Mouse (Mus musculus) T-cell, adult 2 months (primary cell): Measurements from ENCODE around the gene Lhx5.

Experiments used
- DNase-seq: peaks from one replicate; pipeline ENCODE4 v3.0.0; 2022; ENCODE audit warnings: low spot score

The Lhx5 gene

DNA sequence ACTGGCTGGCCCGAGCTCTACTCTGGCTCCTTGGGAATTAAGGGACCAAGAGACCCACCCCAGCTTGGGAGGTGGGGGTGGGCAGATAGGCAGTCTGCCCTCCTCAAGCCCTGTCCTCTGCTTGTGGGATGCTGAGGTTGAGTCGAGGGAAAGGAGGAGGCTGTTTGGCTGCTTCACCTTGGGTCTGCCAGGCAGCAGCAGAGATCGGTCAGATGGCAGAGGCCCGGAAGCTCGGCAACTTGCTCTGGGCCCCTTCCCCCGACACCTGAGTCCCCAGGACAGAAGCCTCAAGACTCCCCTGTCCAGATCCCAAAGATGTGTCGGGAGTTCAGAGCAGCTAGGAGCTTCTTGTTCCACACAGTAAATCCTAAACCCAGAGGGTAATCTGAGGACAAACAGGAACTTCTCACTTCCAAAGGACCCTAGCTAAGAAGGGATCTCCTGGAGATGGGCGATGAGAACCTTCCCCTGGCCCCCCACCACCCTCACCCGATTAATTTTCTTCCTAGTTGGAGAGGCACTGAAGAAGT, 1.1 kb downstream of the Lhx5 start:
- DNase-seq = no peak

DNA sequence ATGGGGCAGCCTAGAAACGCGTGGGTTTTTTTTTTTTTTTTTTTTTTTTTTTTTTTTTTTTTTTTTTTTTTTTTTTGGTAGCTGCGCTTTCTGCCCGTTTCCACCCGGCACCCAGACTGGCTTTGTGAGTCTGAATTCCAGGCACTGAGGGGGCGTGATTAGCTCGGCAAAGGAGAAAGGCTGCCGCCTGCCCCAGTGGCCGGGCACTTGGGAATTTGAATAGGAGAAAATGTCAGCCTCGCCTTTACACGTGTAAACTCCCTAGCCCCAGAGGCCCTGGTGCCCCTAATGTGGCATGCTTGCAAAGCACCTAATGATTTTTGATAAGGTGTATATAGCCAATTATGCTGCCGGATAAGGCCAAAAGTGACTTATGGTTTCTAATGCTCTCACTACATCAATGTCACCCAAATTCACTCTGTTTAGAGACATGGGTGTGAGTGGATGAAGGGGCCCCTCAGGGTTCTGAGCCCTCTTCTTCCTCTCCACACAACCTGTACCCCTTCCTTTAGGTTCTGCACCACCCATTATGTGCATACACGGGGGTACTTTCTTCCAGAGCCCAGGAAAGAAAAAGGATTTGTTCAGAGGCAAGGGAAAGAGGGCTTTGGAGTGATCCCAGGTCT, 1.7 kb downstream of the Lhx5 start:
- DNase-seq = no peak

DNA sequence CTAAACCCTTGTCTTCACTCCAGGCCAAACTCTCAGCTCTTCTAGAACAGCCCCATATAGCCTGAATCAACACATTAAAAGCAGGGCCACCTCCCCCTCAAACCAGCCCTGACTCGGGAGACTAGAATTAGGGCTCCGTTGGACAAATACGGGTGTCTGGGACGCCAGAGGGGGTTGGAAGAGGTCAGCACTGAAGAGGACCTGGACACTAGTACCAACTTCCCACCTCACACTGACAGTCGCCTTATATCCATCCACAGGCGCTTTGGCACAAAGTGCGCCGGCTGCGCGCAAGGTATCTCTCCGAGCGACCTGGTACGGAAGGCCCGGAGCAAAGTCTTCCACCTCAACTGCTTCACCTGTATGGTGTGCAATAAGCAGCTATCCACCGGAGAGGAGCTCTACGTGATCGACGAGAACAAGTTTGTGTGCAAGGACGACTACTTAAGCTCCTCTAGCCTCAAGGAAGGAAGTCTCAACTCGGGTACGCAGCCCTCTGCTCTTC, 2.8 kb downstream of the Lhx5 start:
- DNase-seq = no peak

DNA sequence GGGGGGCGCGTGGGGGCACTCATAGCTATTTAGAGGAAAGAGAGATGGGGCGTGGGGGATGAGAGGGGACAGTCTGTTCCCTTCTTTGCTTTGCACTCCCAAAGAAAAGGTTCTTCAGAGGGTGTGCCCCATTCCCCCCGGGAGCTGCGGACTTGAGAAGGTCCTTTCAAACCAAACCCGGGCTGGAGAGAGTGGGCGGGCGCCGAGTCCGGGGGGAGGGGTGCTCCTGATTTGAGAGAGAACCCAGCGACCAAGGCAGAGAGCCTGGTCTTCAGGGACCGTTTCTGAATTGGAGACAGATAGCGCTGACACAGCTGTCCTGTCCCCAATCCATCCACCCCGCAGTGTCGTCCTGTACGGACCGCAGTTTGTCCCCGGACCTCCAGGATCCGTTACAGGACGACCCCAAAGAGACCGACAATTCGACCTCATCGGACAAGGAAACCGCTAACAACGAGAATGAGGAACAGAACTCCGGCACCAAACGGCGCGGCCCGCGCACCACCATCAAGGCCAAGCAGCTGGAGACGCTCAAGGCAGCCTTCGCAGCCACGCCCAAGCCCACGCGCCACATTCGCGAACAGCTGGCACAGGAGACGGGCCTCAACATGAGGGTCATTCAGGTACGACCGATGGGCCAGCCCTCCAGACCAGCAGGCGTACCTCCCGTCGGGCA, 3.6 kb downstream of the Lhx5 start:
- no peak for DNase-seq

DNA sequence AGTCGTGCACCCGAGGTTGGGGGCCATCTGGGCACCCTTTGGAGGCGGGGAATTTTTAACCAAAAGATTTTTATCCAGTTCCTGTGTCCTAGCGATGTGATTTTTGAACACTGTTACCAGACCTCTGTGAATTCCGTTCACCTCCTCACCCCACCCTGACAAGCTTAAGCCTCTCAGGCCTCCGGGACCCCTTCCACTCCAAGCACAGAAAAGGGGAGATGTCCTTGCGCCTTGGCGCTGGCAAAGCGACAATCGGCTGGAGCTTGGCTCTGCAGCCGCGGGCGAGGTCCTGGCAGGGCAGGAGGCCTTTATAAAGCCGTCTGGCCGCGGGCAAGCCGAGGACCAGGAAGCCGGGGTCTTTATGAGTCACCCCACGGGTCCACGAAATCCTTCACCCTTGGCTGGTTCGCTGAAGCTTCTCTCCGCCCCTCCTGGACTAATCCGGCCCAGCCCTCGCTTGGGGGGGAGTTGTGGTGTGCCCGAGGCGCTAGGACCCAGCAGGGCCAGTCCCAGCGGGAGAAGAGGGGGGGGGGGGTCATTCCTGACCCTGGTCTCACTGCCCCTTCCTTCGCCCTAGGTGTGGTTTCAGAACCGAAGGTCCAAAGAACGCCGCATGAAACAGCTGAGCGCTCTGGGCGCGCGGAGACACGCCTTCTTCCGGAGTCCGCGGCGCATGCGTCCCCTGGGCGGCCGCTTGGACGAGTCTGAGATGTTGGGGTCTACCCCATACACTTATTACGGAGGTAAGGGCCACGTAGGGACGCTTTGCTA, 4.4 kb downstream of the Lhx5 start:
- DNase-seq = no peak

DNA sequence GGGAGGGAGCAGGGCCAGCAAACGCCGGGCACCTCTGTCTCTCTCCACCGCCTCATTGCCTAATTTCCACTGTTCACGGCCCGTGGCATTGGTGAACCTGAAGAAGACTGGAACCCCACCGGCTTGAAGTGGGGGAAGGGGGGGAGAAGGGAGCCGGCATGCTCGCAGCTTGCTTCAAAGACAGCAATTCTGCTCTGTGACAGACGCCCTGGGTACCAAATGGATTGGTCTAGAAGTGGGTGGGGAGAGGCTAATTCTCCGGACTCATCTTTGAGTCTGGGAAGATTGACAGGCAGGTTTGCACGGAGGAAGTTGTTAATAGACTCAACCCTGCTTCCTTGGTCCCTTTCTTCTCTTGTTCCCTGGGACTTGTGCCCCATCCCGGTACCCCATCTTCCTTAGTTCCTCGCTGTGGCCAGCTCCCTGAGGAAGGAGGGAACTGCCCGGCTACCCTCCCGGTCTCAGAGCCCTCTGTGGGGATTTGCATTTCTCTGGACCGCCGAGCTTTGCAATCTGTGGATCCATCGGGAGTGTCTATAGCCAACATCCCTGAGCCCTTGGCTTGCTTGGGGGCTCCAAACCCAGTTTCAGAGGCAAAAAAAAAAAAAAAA, 5.5 kb downstream of the Lhx5 start:
- DNase-seq = no peak

- DNase-seq = no peak
Measured at GRCm38 (mm10) chr5:120437539-120437938, 6.0 kb downstream of the Lhx5 start.

GRCm38 (mm10) chr5:120437986-120438385, 6.5 kb downstream of the Lhx5 start:
- DNase-seq = no peak

- no peak for DNase-seq
Measured at GRCm38 (mm10) chr5:120438469-120438868, 7.0 kb downstream of the Lhx5 start.

- DNase-seq = no peak
Measured at GRCm38 (mm10) chr5:120438991-120439710, 7.7 kb downstream of the Lhx5 start.

DNA sequence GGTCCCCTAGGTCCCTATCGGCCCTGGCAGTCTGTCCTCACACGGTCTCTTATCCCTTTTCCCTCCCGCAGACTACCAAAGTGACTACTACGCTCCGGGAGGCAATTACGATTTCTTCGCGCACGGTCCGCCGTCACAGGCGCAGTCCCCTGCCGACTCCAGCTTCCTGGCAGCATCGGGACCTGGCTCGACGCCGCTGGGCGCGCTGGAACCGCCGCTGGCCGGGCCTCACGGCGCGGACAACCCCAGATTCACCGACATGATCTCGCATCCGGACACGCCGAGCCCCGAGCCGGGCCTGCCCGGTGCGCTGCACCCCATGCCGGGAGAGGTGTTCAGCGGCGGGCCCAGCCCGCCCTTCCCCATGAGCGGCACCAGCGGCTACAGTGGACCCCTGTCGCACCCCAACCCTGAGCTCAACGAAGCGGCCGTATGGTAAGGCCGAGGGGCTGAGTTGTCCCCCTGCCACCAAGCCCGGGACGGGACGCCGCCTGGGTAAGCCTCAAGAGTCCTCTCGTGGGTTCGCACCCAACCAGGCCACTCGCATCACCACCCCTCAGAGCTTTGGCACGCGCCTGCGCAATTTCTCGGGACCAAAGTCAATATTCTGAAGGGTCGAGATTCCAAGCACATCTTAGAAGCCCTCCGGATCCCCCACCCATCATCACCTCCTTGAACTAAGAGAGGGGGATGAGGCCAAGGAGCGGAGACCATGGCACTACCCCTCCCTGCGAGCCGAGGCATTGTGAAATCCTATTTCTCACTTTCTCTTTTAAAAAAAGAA, 8.6 kb downstream of the Lhx5 start:
- DNase-seq = no peak

DNA sequence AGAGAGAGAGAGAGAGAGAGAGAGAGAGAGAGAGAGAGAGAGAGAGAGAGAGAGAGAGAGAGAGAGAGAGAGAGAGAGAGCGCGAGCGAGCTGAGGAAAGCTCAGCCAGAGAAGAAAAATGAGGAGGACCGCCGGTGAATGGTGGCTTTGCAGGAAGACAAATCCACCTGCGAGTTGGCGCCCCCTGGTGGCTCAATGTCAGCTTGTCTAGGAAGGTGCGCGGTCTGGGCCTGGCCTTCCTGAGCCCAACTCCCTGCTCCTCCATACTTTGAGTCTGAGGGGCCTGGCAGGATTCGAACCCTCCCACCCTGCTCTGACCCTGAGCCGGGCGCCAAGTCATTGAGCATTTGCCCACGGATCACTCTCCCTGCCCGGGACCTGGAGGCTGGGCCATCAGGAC, 9.2 kb downstream of the Lhx5 start:
- peak; percentile 67 for DNase-seq

DNA sequence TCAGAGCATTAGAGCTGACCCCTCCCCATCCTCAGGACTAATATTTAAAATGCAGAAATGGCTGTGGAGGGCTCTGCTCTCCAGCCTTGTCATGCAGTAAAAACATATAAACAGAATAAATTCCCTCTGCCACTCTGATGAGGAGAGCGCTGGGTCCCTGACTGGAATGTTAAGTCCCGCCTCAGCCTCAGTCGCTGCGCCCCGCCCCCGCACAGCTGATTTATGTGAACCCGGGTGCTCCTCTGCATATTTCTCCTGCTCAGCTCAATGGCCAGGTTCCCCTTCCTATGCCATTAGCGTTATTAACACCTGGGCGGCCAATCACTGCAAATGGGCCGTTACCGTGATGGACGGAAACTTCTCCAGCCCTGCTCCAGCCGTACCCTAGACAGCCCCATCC, 15.8 kb downstream of the Lhx5 start:
- DNase-seq = no peak

- no peak for DNase-seq
Measured at GRCm38 (mm10) chr5:120454756-120455337, 23.3 kb downstream of the Lhx5 start.

- DNase-seq = no peak
Measured at GRCm38 (mm10) chr5:120456253-120456652, 24.8 kb downstream of the Lhx5 start.

DNA sequence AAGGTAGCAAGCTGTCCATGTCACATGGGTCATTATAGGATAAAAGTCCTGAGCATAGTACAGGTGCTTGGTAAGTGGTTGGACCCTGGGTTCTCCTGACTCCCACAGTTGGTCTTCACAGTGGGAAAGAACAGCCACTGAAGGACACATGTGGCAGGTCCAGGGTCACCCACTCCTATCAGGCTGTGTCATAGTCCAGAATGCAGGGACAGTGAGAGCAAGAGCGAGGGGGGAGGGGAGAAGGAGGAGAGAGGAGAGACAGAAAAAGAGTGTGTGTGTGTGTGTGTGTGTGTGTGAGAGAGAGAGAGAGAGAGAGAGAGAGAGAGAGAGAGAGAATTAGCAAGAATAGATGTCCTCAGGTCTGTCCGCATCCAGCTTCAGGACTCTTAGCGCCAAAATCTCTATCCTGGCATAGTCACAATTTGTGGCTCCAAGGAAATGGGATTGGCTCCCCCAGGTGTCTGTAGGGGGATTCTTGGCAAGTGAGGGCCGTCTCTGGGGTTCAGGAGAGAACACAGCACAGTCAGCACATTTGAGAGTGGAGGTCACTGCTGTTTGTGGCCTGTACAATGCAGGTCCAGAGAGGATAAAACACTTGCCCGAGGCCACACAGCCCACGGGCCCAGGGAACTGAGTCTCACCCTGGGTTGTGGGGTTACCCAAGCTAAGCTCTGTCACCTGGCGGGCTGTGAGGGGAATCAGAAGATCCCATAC, 25.5 kb downstream of the Lhx5 start:
- no peak for DNase-seq

GRCm38 (mm10) chr5:120457628-120458027, 26.1 kb downstream of the Lhx5 start:
- DNase-seq = peak; percentile 27

DNA sequence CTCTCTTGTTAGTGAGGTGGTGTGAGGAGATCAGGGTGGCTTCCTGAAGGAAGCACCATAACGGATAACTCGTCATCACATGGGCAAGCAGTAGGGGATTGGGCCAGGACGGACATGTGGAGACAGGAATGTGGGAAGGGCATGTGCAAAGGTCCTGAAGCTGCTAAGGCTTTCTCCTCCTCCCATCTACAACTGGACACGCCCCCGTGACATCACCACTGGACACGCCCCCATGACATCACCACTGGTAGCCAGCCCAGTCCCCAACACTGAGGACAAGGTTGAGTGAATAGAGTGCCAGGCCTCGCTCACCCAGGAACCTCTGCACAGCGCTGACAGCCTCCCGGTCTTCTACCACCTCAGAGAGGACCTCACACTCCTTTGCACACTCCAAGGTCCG, 27.6 kb downstream of the Lhx5 start:
- no peak for DNase-seq

GRCm38 (mm10) chr5:120461902-120462301, 30.4 kb downstream of the Lhx5 start:
- no peak for DNase-seq

DNA sequence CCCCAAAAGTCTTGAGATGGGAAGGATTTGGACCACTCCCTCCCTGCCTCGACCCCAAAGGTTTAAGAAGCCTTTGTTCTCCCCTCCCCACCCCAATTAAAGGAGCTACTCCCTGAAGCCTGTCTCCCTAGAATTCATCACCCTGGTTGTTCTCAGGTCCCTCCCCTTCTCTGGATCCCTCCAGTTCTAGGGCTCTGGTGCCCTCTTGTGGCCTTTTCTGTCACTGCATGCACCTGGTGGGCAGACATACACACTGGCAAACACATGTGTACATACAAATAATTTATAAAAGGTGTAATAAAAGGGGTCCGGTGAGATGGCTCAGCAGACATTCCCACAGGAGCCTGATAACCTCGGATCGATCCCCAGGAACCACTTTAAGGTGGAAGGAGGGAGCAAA, 32.8 kb downstream of the Lhx5 start:
- DNase-seq = no peak
